7 mouse cellular contexts compared by ENCODE assay signal in the genomic region with DNA sequence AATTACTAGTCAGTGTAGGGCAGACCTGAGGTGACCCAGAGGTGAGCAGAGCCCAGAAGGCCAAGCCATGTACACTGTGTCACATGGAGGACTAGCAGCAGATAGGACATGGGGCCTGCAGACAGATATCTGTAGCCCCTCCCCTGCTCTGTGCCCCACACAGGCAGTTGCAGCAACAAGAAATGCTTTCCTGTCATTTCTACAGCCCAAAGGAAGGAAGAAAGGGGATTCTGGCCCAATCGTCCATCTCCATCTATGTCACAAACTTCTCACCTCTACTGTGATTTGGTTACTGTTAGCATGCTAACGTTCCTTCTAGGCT. TPM values are rescaled to one million over a fixed set of nuclear protein-coding genes. Genes with fewer than 3 reads are reported as not detected.
DNase-seq lines count a peak whose midpoint lies in the region; ATAC-seq lines count a peak whose summit lies in the region.

No protein-coding gene starts in this region.

- peak overlapping the region; percentile 49 for H3K4me2 ChIP-seq in forebrain, embryonic 15.5 days (replicated peaks)
- H3K4me2 ChIP-seq in liver, embryonic 12.5 days: peak overlapping the region; percentile 88

- no peaks in the 10 kb centered on the region for H3K27me3 ChIP-seq in forebrain, embryonic 15.5 days
- H3K27me3 ChIP-seq in liver, embryonic 12.5 days (replicated peaks): no peaks in the 10 kb centered on the region

- ATAC-seq in forebrain, embryonic 15.5 days (replicated peaks): no peak
- peak; percentile 75 for ATAC-seq in liver, embryonic 12.5 days

- H3K36me3 ChIP-seq in forebrain, embryonic 15.5 days: no peaks in the 10 kb centered on the region
- peaks cover 51% of the 10 kb centered on the region for H3K36me3 ChIP-seq in liver, embryonic 12.5 days

- 29% methylated on average over 2 of the region's 2 CpGs for WGBS in forebrain, embryonic 15.5 days
- WGBS in liver, embryonic 12.5 days (ENCODE audit: insufficient replicate concordance): 12% methylated on average over 2 of the region's 2 CpGs

- peak; percentile 21 for DNase-seq in thymus, postnatal 0 days (ENCODE audit: low spot score)
- DNase-seq in thymus, postnatal 10 days (ENCODE audit: low spot score in 2 of 2): no peak
- no peak for DNase-seq in adrenal gland, postnatal 10 days
- DNase-seq in kidney, postnatal 10 days: no peak
- no peak for DNase-seq in layer of hippocampus, adult 9-10 months (ENCODE audit: low spot score)

- H3K9me3 ChIP-seq in forebrain, embryonic 15.5 days: no peaks in the 10 kb centered on the region
- H3K9me3 ChIP-seq in liver, embryonic 12.5 days (replicated peaks): no peaks in the 10 kb centered on the region

- peak overlapping the region; percentile 79 for H3K4me3 ChIP-seq in forebrain, embryonic 15.5 days
- peak overlapping the region; percentile 84 for H3K4me3 ChIP-seq in liver, embryonic 12.5 days

- H3K27ac ChIP-seq in forebrain, embryonic 15.5 days (replicated peaks): peak overlapping the region; percentile 90; the same call in 1 of the 2 replicates
- H3K27ac ChIP-seq in liver, embryonic 12.5 days: peak overlapping the region; percentile 95

- H3K9ac ChIP-seq in forebrain, embryonic 15.5 days (replicated peaks): peak overlapping the region; percentile 95
- H3K9ac ChIP-seq in liver, embryonic 12.5 days: peak overlapping the region; percentile 93

- H3K4me1 ChIP-seq in forebrain, embryonic 15.5 days: peaks cover 13% of the 10 kb centered on the region
- peaks cover 71% of the 10 kb centered on the region for H3K4me1 ChIP-seq in liver, embryonic 12.5 days

RNA-seq across cellular contexts. Expression of a gene that starts 1.1 kb away (rescaled TPM):
- 14.5 and 15.1 TPM in 2 replicates for polyA plus RNA-seq in thymus, postnatal 0 days (2015; fragmentation: Nextera tagmentation; extraction: Ambion mirVana)
- 11.4 and 13.7 TPM in 2 replicates for polyA plus RNA-seq in forebrain, embryonic 15.5 days (2015; fragmentation: Nextera tagmentation; extraction: Ambion mirVana)
- 16.0 and 16.5 TPM in 2 replicates for polyA plus RNA-seq in liver, embryonic 12.5 days (2016; fragmentation: Nextera tagmentation; extraction: Ambion mirVana)
- 1 to 10 TPM; 6.2 to 8.8 TPM for total RNA-seq in adrenal gland, postnatal 10 days (2021)

RNA-seq across cellular contexts. Expression of a gene that starts 13.8 kb away (rescaled TPM):
- polyA plus RNA-seq in thymus, postnatal 0 days (2015; fragmentation: Nextera tagmentation; extraction: Ambion mirVana): 8.4 and 10.0 TPM in 2 replicates
- 1.3 and 1.6 TPM in 2 replicates for polyA plus RNA-seq in forebrain, embryonic 15.5 days (2015; fragmentation: Nextera tagmentation; extraction: Ambion mirVana)
- polyA plus RNA-seq in liver, embryonic 12.5 days (2016; fragmentation: Nextera tagmentation; extraction: Ambion mirVana): 2.6 and 3.7 TPM in 2 replicates
- 10 to 100 TPM; 23.8 to 34.7 TPM for total RNA-seq in adrenal gland, postnatal 10 days (2021)

RNA-seq across cellular contexts. Expression of a gene that starts 33.9 kb away (rescaled TPM):
- 15.4 and 17.6 TPM in 2 replicates for polyA plus RNA-seq in thymus, postnatal 0 days (2015; fragmentation: Nextera tagmentation; extraction: Ambion mirVana)
- polyA plus RNA-seq in forebrain, embryonic 15.5 days (2015; fragmentation: Nextera tagmentation; extraction: Ambion mirVana): 11.2 and 12.4 TPM in 2 replicates
- polyA plus RNA-seq in liver, embryonic 12.5 days (2016; fragmentation: Nextera tagmentation; extraction: Ambion mirVana): 14.2 and 18.6 TPM in 2 replicates
- 10 to 100 TPM; 21.0 to 27.3 TPM for total RNA-seq in adrenal gland, postnatal 10 days (2021)

RNA-seq across cellular contexts. Expression of a gene that starts 43.2 kb away (rescaled TPM):
- 1.6 and 2.0 TPM in 2 replicates for polyA plus RNA-seq in thymus, postnatal 0 days (2015; fragmentation: Nextera tagmentation; extraction: Ambion mirVana)
- polyA plus RNA-seq in forebrain, embryonic 15.5 days (2015; fragmentation: Nextera tagmentation; extraction: Ambion mirVana): not detected in 2 replicates
- not detected in 2 replicates for polyA plus RNA-seq in liver, embryonic 12.5 days (2016; fragmentation: Nextera tagmentation; extraction: Ambion mirVana)
- not detected for total RNA-seq in adrenal gland, postnatal 10 days (2021)
